Mouse (Mus musculus) stomach, postnatal 0 days (tissue): ENCODE results near the gene Dgat2. TPM values are rescaled to one million over a fixed set of nuclear protein-coding genes. Genes with fewer than 3 reads are reported as not detected.

Experiments
- ATAC-seq: fragments of 200-750 bp; cut with Nextera tagmentation; 2 replicates; pipeline ENCODE4 v1.8.0; 2017; ENCODE audit not compliant: low FRiP score, low TSS enrichment
- DNase-seq: peaks from one replicate; pipeline ENCODE4 v3.0.0-alpha.2; 2016; ENCODE audit warnings: low spot score
- H3K27ac ChIP-seq: fragments of 300-500 bp; sonication (generic); replicated peaks from 2 replicates; pipeline ENCODE4 v1.5.1; 2014; ENCODE audit warnings: mild to moderate bottlenecking, control low read depth
- H3K27me3 ChIP-seq: fragments of 300-500 bp; sonication (generic); 2 replicates; pipeline ENCODE4 v1.6.1; 2014; ENCODE audit warnings: low read length; ENCODE audit not compliant: control insufficient read depth, insufficient read depth
- H3K36me3 ChIP-seq: fragments of 300-500 bp; sonication (generic); 2 replicates; pipeline ENCODE4 v1.6.1; 2014; ENCODE audit warnings: low read length, mixed read lengths; ENCODE audit not compliant: control insufficient read depth, insufficient read depth
- H3K4me1 ChIP-seq: fragments of 300-500 bp; sonication (generic); replicated peaks from 2 replicates; pipeline ENCODE4 v1.6.1; 2014; ENCODE audit warnings: antibody characterized with exemption; ENCODE audit not compliant: control insufficient read depth, insufficient read depth
- H3K4me2 ChIP-seq: fragments of 300-500 bp; sonication (generic); replicated peaks from 2 replicates; pipeline ENCODE4 v1.6.1; 2014; ENCODE audit warnings: low read depth, mild to moderate bottlenecking, control low read depth, moderate library complexity
- H3K4me3 ChIP-seq: fragments of 300-500 bp; sonication (generic); 2 replicates; pipeline ENCODE4 v1.5.1; 2014; ENCODE audit warnings: low read depth, low read length, control low read depth
- H3K9ac ChIP-seq: fragments of 300-500 bp; sonication (generic); 2 replicates; pipeline ENCODE4 v1.6.1; 2014; ENCODE audit warnings: mild to moderate bottlenecking, low read length, control low read depth, mixed read lengths
- H3K9me3 ChIP-seq: fragments of 300-500 bp; sonication (generic); 2 replicates; pipeline ENCODE4 v1.6.1; 2016; ENCODE audit warnings: low read length; ENCODE audit not compliant: control insufficient read depth
- CTCF ChIP-seq: IDR thresholded peaks from 2 replicates; pipeline ENCODE4 v1.5.1; 2016; ENCODE audit warnings: antibody characterized with exemption, low read depth, mild to moderate bottlenecking, moderate library complexity
- EP300 ChIP-seq: optimal IDR thresholded peaks from 2 replicates; pipeline ENCODE3; 2016; ENCODE audit warnings: antibody characterized with exemption
- whole genome bisulfite sequencing: fragments of 180-500 bp; shearing (Covaris S2); extraction: QIAGEN DNeasy Blood & Tissue Kit; methylation state at CpG from one replicate; pipeline ENCODE4 v1.1.7; 2014; 5-methylcytosine and 5-hydroxymethylcytosine counted together
- polyA plus RNA-seq: library from polyadenylated mRNA; unstranded; fragments of >200 nt; fragmentation: Nextera tagmentation; extraction: Ambion mirVana; gene quantifications from 2 replicates; pipeline ENCODE4 v1.2.1, GENCODE M21; 2015

Dgat2 gene
- polyA plus RNA-seq, 1 experiment from 2014 or later, result 320 TPM

DNA sequence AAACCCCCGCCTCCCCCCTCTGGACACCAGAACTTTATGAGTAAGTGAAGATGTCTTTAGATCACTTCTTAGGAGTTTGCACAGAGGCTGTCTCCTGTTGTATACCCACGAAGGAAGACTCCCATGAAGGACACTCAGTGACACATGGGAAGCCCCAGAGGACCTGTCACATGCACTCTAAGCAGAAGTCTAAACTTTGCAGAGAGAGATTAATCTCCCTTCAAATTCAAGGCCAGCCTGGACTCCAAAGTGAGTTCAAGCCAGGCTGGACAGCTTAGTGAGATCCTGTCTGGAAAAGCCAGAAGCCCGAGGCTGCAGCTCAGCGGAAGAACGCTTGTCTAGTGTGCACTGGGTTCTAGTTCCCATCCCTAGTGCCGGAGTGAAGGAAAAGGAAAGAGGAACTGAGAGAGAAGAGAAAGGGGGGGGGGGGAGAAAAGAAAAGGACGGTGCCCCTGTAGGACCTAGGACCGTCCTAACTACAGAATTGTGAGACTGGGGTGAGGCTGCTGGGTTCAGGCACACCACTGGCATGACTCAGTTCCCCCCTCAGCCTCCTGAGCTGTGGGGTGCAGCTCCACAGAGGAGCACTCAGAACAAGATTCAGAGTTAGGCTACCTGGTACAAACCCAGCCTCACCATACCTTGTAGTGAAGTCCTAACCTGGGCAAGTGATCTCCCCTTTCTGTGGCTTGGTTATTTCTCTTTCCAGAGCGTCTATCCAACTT lies 17.1 kb upstream of the Dgat2 start:
- H3K27ac ChIP-seq, result peak overlapping the region; percentile 70; the same call in 1 of the 2 replicates
- H3K4me2 ChIP-seq, result no peak overlapping the region
- H3K4me3 ChIP-seq, result no peak overlapping the region
- DNase-seq (no peak), ATAC-seq (no peak)
- 70% methylated on average over 9 of the region's 9 CpGs for WGBS
- no peaks in the 10 kb centered on the region for H3K4me1 ChIP-seq
- H3K9ac ChIP-seq, result no peak overlapping the region; the same call in 1 of the 2 replicates
- H3K27me3 ChIP-seq, result no peaks in the 10 kb centered on the region
- no peaks in the 10 kb centered on the region for H3K9me3 ChIP-seq
- TF ChIP-seq CTCF (no peak), EP300 (no peak)
- H3K36me3 ChIP-seq, result no peaks in the 10 kb centered on the region

DNA sequence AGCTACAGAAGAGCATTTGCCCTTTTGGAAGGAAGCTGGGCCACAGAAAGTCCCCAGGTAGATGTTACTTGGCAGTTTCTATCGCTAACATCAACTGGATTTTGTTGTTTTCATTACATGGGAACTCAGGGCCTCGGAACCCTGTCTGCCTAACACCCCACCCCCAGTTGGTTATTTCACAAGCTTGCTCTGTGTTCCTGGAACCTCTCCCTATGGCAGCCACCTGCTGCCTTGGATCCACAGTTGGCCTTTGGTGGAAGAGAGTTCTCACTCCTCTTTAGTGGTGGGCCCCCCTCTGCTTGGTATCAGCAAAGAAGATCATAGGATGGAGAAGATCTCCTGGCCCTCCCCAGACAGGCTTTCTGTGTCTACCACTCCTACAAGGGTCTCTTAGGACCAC lies 16.3 kb upstream of the Dgat2 start:
- Histone ChIP-seq H3K9me3 (no peaks in the 10 kb centered on the region), H3K36me3 (no peaks in the 10 kb centered on the region), H3K9ac (no peak overlapping the region), H3K4me3 (no peak overlapping the region), H3K27me3 (no peaks in the 10 kb centered on the region), H3K27ac (no peak overlapping the region), H3K4me2 (no peak overlapping the region), H3K4me1 (no peaks in the 10 kb centered on the region)
- TF ChIP-seq EP300, result no peak
- TF ChIP-seq CTCF, result no peak
- no peak for DNase-seq
- WGBS, result 76% methylated on average over 2 of the region's 2 CpGs
- no peak for ATAC-seq

DNA sequence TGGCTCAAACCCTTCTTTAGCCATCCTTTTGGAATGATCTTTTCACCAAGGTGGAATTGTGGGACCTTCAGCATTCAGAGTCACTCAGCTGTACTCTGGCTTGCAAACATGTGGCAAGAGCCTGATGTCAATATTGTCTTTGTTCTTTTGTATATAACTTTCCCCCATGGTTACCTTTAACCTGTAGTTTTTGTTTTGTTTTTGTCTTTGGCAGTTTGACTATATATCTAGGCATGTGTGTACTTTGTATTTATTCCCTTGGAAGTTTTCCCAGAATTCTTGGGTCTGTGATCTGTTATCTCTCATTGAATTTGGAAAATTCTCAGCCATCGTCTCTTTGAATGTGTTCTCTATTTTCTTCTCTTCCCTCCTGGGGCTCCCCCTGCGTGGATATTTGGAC lies 12.0 kb upstream of the Dgat2 start:
- WGBS, result 45% methylated on average over 2 of the region's 2 CpGs
- Histone ChIP-seq H3K4me2 (no peak overlapping the region), H3K9ac (no peak overlapping the region), H3K4me3 (no peak overlapping the region), H3K27ac (no peak overlapping the region), H3K9me3 (no peaks in the 10 kb centered on the region), H3K36me3 (no peaks in the 10 kb centered on the region), H3K4me1 (no peaks in the 10 kb centered on the region), H3K27me3 (no peaks in the 10 kb centered on the region)
- ATAC-seq (no peak), DNase-seq (no peak)
- no peak for TF ChIP-seq EP300
- no peak for TF ChIP-seq CTCF

DNA sequence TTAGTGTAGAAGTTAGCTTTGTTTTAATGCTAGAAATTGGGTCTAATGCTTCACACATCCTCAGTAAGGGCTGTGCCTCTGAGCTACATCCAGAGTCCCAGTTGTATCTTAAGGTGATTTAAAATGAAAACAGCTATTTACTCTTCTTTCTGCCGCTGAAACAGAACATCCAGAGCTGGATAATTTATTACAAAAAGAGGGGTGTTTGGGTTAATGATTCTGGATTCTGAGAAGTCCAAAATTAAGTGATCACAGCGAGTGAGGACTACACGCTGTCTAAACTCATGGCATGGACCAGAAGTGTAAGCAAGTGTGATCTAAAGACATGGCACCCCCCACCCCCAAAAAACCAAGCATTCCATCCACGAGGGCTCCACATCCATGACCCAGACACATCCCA lies 11.4 kb upstream of the Dgat2 start:
- Histone ChIP-seq H3K9me3 (no peaks in the 10 kb centered on the region), H3K4me1 (no peaks in the 10 kb centered on the region), H3K36me3 (no peaks in the 10 kb centered on the region), H3K9ac (no peak overlapping the region), H3K27ac (no peak overlapping the region), H3K27me3 (no peaks in the 10 kb centered on the region), H3K4me2 (no peak overlapping the region), H3K4me3 (no peak overlapping the region)
- 76% methylated on average over 4 of the region's 4 CpGs for WGBS
- TF ChIP-seq CTCF (no peak), EP300 (no peak)
- DNase-seq, result no peak
- ATAC-seq, result no peak

DNA sequence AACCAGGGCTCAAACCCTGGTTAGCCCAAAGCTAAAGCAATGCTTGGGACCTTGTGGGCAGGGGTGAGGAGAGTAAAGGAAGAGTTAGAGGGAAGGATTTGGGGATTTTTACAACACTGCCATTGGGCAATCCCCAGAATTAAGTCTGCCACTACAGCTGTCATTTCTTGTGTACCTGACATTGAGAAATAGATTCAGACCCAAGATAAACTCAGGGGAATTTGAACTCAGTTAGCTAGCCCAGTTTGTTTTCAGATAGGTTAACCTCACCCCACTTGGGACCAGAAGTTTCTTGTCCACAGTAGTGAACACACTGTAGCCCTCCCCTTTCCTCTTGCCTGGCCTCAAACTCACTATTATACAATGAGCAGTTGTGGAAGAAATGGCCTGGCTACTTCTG lies 8.9 kb upstream of the Dgat2 start:
- H3K27me3 ChIP-seq, result no peaks in the 10 kb centered on the region
- H3K4me2 ChIP-seq, result no peak overlapping the region
- no peaks in the 10 kb centered on the region for H3K36me3 ChIP-seq
- H3K27ac ChIP-seq, result no peak overlapping the region
- ATAC-seq, result no peak
- H3K4me1 ChIP-seq, result no peaks in the 10 kb centered on the region
- DNase-seq, result no peak
- H3K9me3 ChIP-seq, result no peaks in the 10 kb centered on the region
- H3K9ac ChIP-seq, result no peak overlapping the region
- TF ChIP-seq CTCF, result no peak
- no peak for TF ChIP-seq EP300
- no peak overlapping the region for H3K4me3 ChIP-seq

DNA sequence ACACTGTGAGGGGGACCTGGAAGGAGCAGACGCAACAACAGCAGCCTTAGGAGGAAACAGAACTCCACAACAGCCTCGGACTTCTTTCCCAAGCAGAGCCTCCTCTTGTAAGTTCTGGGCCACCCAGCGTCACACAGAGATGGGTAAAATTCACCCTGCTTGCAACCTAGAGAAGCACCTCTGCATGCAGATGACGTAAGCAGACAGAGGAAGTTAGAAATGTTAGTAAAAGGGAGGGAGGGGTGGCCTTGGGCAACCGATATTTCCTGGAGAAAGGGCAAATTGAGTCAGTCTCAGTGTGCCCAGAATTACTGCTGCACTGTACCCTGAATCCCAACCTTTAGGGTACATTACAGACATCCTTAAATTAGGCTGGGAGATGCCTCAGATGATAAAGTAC lies 7.4 kb upstream of the Dgat2 start:
- ATAC-seq, result no peak
- no peaks in the 10 kb centered on the region for H3K9me3 ChIP-seq
- no peaks in the 10 kb centered on the region for H3K4me1 ChIP-seq
- no peak overlapping the region for H3K4me3 ChIP-seq
- DNase-seq, result no peak
- no peak overlapping the region for H3K9ac ChIP-seq
- no peak overlapping the region for H3K27ac ChIP-seq
- H3K36me3 ChIP-seq, result no peaks in the 10 kb centered on the region
- H3K27me3 ChIP-seq, result no peaks in the 10 kb centered on the region
- WGBS, result 75% methylated on average over 5 of the region's 5 CpGs
- no peak for TF ChIP-seq CTCF
- no peak for TF ChIP-seq EP300
- H3K4me2 ChIP-seq, result no peak overlapping the region
